Mouse (Mus musculus): Measurements from ENCODE around the gene Ankzf1. TPM values are rescaled to one million over a fixed set of nuclear protein-coding genes. Genes with fewer than 3 reads are reported as not detected.

The Ankzf1 gene
- polyA plus RNA-seq, 2 experiments = 4.8 to 7.6 TPM

GRCm38 (mm10) chr1:75208967-75209678 is 17.2 kb downstream of the Ankzf1 start:
- H3K4me1 ChIP-seq (replicated peaks; ENCODE audit: control insufficient read depth in 2 of 2, insufficient read depth in 2 of 2, low read length in 1 of 2) = peaks cover 41 to 48% of the 10 kb centered on the region in 2 experiments
- H3K4me3 ChIP-seq (ENCODE audit: insufficient read depth in 1 of 2, low read depth in 2 of 2, low read length in 2 of 2) = peak overlapping the region; percentile 77 to 82
- 19% methylated on average over 34 of the region's 34 CpGs for WGBS (ENCODE audit: insufficient replicate concordance)
- ATAC-seq (ENCODE audit: insufficient read depth) = no peak
- peak overlapping the region; percentile 75 for H3K4me2 ChIP-seq (ENCODE audit: low read depth)
- peaks cover 17% of the 10 kb centered on the region for H3K36me3 ChIP-seq (replicated peaks; ENCODE audit: control insufficient read depth, insufficient read depth, low read depth)
- DNase-seq (ENCODE audit: low read depth in 3 of 3, low spot score in 3 of 3) = no peak
- H3K27ac ChIP-seq = no peak overlapping the region
- no peaks in the 10 kb centered on the region for H3K9me3 ChIP-seq (ENCODE audit: control insufficient read depth, low read length)
- peak overlapping the region; percentile 71 for H3K9ac ChIP-seq (replicated peaks)
- TF ChIP-seq CTCF (IDR thresholded peaks at IDR 0.05; ENCODE audit: low read depth) (no peak), EP300 (IDR thresholded peaks at IDR 0.05; ENCODE audit: low read depth) (no peak)
- H3K27me3 ChIP-seq (ENCODE audit: control insufficient read depth, insufficient read depth, low read length) = no peaks in the 10 kb centered on the region

GRCm38 (mm10) chr1:75210136-75211087 is 18.5 kb downstream of the Ankzf1 start, which contains the start of the genes Glb1l and Stk16:
TSS of gene Glb1l (minus strand) at chr1:75210813.
TSS of gene Stk16 (plus strand) at chr1:75210838.
- H3K27ac ChIP-seq = peak within 1 kb of the TSS; percentile 66
- no peak for TF ChIP-seq CTCF (IDR thresholded peaks at IDR 0.05; ENCODE audit: low read depth)
- H3K4me1 ChIP-seq (replicated peaks; ENCODE audit: control insufficient read depth in 2 of 2, insufficient read depth in 2 of 2, low read length in 1 of 2) = peaks cover 52 to 61% of the 10 kb centered on the region in 2 experiments
- peak within 1 kb of the TSS; percentile 77 to 82 for H3K4me3 ChIP-seq (ENCODE audit: insufficient read depth in 1 of 2, low read depth in 2 of 2, low read length in 2 of 2)
- no peaks in the 10 kb centered on the region for H3K27me3 ChIP-seq (ENCODE audit: control insufficient read depth, insufficient read depth, low read length)
- no peaks in the 10 kb centered on the region for H3K9me3 ChIP-seq (ENCODE audit: control insufficient read depth, low read length)
- WGBS (ENCODE audit: insufficient replicate concordance) = 5% methylated on average over 42 of the region's 42 CpGs
- DNase-seq (ENCODE audit: low read depth in 3 of 3, low spot score in 3 of 3) = peak; percentile 93 to 95 (median 94)
- peak; percentile 87 for ATAC-seq (ENCODE audit: insufficient read depth)
- H3K36me3 ChIP-seq (replicated peaks; ENCODE audit: control insufficient read depth, insufficient read depth, low read depth) = peaks cover 29% of the 10 kb centered on the region
- H3K4me2 ChIP-seq (ENCODE audit: low read depth) = peak within 1 kb of the TSS; percentile 75
- H3K9ac ChIP-seq (replicated peaks) = peak within 1 kb of the TSS; percentile 86

- Histone ChIP-seq H3K4me3 (ENCODE audit: insufficient read depth in 1 of 2, low read depth in 2 of 2, low read length in 2 of 2) (peak overlapping the region; percentile 68 to 77), H3K36me3 (replicated peaks; ENCODE audit: control insufficient read depth, insufficient read depth, low read depth) (peaks cover 38% of the 10 kb centered on the region), H3K9ac (replicated peaks) (peak overlapping the region; percentile 86), H3K9me3 (ENCODE audit: control insufficient read depth, low read length) (no peaks in the 10 kb centered on the region), H3K4me1 (replicated peaks; ENCODE audit: control insufficient read depth in 2 of 2, insufficient read depth in 2 of 2, low read length in 1 of 2) (peaks cover 60 to 69% of the 10 kb centered on the region in 2 experiments), H3K27ac (peak overlapping the region; percentile 24), H3K4me2 (ENCODE audit: low read depth) (peak overlapping the region; percentile 75), H3K27me3 (ENCODE audit: control insufficient read depth, insufficient read depth, low read length) (no peaks in the 10 kb centered on the region)
- no peak for TF ChIP-seq CTCF (IDR thresholded peaks at IDR 0.05; ENCODE audit: low read depth)
- no peak for TF ChIP-seq EP300 (IDR thresholded peaks at IDR 0.05; ENCODE audit: low read depth)
- no peak for DNase-seq (ENCODE audit: low read depth in 3 of 3, low spot score in 3 of 3)
- ATAC-seq (ENCODE audit: insufficient read depth) = peak; percentile 4; the same call in 1 of the 2 replicates
- WGBS (ENCODE audit: insufficient replicate concordance) = 6% methylated on average over 17 of the region's 17 CpGs
Measured at GRCm38 (mm10) chr1:75211141-75211708, 19.3 kb downstream of the Ankzf1 start.

- Histone ChIP-seq H3K9me3 (ENCODE audit: control insufficient read depth, low read length) (no peaks in the 10 kb centered on the region), H3K4me3 (ENCODE audit: insufficient read depth in 1 of 2, low read depth in 2 of 2, low read length in 2 of 2) (peak overlapping the region; percentile 32 to 77; a peak in 3 of 4 replicates), H3K4me2 (ENCODE audit: low read depth) (peak overlapping the region; percentile 75), H3K27me3 (ENCODE audit: control insufficient read depth, insufficient read depth, low read length) (no peaks in the 10 kb centered on the region), H3K9ac (replicated peaks) (peak overlapping the region; percentile 23; the same call in 1 of the 2 replicates), H3K36me3 (replicated peaks; ENCODE audit: control insufficient read depth, insufficient read depth, low read depth) (peaks cover 49% of the 10 kb centered on the region), H3K27ac (peak overlapping the region; percentile 43), H3K4me1 (replicated peaks; ENCODE audit: control insufficient read depth in 2 of 2, insufficient read depth in 2 of 2, low read length in 1 of 2) (peaks cover 68 to 78% of the 10 kb centered on the region in 2 experiments)
- no peak for ATAC-seq (ENCODE audit: insufficient read depth)
- WGBS (ENCODE audit: insufficient replicate concordance) = 58% methylated on average over 4 of the region's 4 CpGs
- no peak for DNase-seq (ENCODE audit: low read depth in 3 of 3, low spot score in 3 of 3)
- TF ChIP-seq EP300 (IDR thresholded peaks at IDR 0.05; ENCODE audit: low read depth) (no peak), CTCF (IDR thresholded peaks at IDR 0.05; ENCODE audit: low read depth) (no peak)
Measured at GRCm38 (mm10) chr1:75212542-75212941, 20.6 kb downstream of the Ankzf1 start.
